Mouse (Mus musculus) kidney, adult 2 months (tissue): ENCODE measurements around the gene Ptprm. TPM values are rescaled to one million over a fixed set of nuclear protein-coding genes. Genes with fewer than 3 reads are reported as not detected.

Experiments
- DNase-seq: peaks from one replicate; pipeline ENCODE4 v3.0.0; 2021
- H3K27ac ChIP-seq: fragments of 200-500 bp; 2 replicates; pipeline ENCODE4 v1.5.1; 2012; ENCODE audit warnings: low read depth, low read length, control low read depth, inconsistent platforms; ENCODE audit not compliant: insufficient read depth
- H3K27me3 ChIP-seq: fragments of 200-500 bp; replicated peaks from 2 replicates; pipeline ENCODE4 v1.6.1; 2012; ENCODE audit warnings: mild to moderate bottlenecking, moderate library complexity, low read length, inconsistent platforms; ENCODE audit not compliant: control insufficient read depth, insufficient read depth
- H3K36me3 ChIP-seq: fragments of 200-500 bp; 2 replicates; pipeline ENCODE4 v1.6.1; 2012; ENCODE audit warnings: mild to moderate bottlenecking, moderate library complexity, low read length, inconsistent platforms; ENCODE audit not compliant: control insufficient read depth, insufficient read depth
- H3K4me1 ChIP-seq: fragments of 200-500 bp; 2 replicates; pipeline ENCODE4 v1.6.1; 2011; ENCODE audit warnings: low read length; ENCODE audit not compliant: control insufficient read depth, insufficient read depth
- H3K4me3 ChIP-seq: fragments of 200-500 bp; 2 replicates; pipeline ENCODE4 v1.5.1; 2011; ENCODE audit warnings: mild to moderate bottlenecking, low read depth, low read length, control low read depth; ENCODE audit not compliant: insufficient read depth
- CTCF ChIP-seq: fragments of 200-500 bp; conservative IDR thresholded peaks from 2 replicates; pipeline ENCODE4 v1.5.1; 2011; ENCODE audit warnings: low read depth, mild to moderate bottlenecking, control low read depth, low read length, moderate library complexity, mixed read lengths; ENCODE audit not compliant: insufficient read depth, insufficient read length
- POLR2A ChIP-seq: fragments of 200-500 bp; IDR thresholded peaks from one replicate; pipeline ENCODE4 v1.6.1; 2011; ENCODE audit warnings: low read depth, low read length, control low read depth
- WGBS: fragments of 180-500 bp; shearing (Covaris S2); methylation state at CpG from one replicate; pipeline ENCODE4 v1.1.7; 2018; 5-methylcytosine and 5-hydroxymethylcytosine counted together
- polyA plus RNA-seq: library from polyadenylated mRNA; depleted of rRNA; stranded (reverse); fragments of >200 nt; gene quantifications from 2 replicates; pipeline ENCODE4 v1.2.3, GENCODE M21; 2012

Gene Ptprm
- polyA plus RNA-seq, 1 experiment, result 9.6 TPM

DNA sequence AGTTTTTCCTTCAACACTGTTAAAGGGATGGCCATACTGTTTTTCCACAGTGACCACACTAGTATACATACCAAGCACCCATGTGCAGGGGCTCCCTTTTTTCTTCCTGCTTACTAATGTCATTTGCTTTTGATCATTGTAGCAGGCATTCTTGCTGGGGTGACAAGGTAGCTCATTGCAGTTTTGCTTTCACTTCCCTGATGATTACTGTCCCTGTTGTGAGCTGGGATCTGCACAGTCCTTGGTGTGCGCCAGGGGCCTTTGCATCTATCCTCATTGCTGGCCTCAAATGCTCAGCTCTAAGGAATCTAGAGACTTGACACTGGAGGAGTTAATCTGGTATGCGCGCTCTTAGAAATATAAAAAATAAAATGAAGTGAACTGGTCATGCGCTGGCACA is 147.3 kb downstream of the Ptprm start:
- Histone ChIP-seq H3K27me3 (no peaks in the 10 kb centered on the region), H3K36me3 (no peaks in the 10 kb centered on the region), H3K4me3 (no peak overlapping the region), H3K4me1 (no peaks in the 10 kb centered on the region), H3K27ac (no peak overlapping the region)
- TF ChIP-seq POLR2A, result no peak
- no peak for TF ChIP-seq CTCF
- 93% methylated on average over 4 of the region's 4 CpGs for WGBS
- DNase-seq, result no peak

GRCm38 (mm10) chr17:67201151-67201550 is 153.1 kb downstream of the Ptprm start:
- no peaks in the 10 kb centered on the region for H3K4me1 ChIP-seq
- no peak overlapping the region for H3K4me3 ChIP-seq
- no peaks in the 10 kb centered on the region for H3K36me3 ChIP-seq
- H3K27ac ChIP-seq, result no peak overlapping the region
- H3K27me3 ChIP-seq, result no peaks in the 10 kb centered on the region
- no peak for DNase-seq
- 67% methylated on average over 7 of the region's 7 CpGs for WGBS
- TF ChIP-seq CTCF (no peak), POLR2A (no peak)

GRCm38 (mm10) chr17:67193728-67194127 is 160.5 kb downstream of the Ptprm start:
- 72% methylated on average over 5 of the region's 5 CpGs for WGBS
- H3K36me3 ChIP-seq, result no peaks in the 10 kb centered on the region
- TF ChIP-seq CTCF (no peak), POLR2A (no peak)

GRCm38 (mm10) chr17:67188514-67188913 is 165.7 kb downstream of the Ptprm start:
- WGBS, result 85% methylated on average over 2 of the region's 2 CpGs
- H3K36me3 ChIP-seq, result no peaks in the 10 kb centered on the region
- no peak overlapping the region for H3K4me3 ChIP-seq
- no peaks in the 10 kb centered on the region; the same call in 1 of the 2 replicates for H3K27me3 ChIP-seq
- no peak overlapping the region for H3K27ac ChIP-seq
- no peaks in the 10 kb centered on the region for H3K4me1 ChIP-seq
- TF ChIP-seq POLR2A (no peak), CTCF (no peak)
- no peak for DNase-seq

More at GRCm38 (mm10) chr17:67193728-67194127, 160.5 kb downstream of the Ptprm start:
- Histone ChIP-seq H3K4me3 (no peak overlapping the region), H3K27ac (no peak overlapping the region), H3K4me1 (no peaks in the 10 kb centered on the region), H3K27me3 (no peaks in the 10 kb centered on the region; the same call in 1 of the 2 replicates)
- no peak for DNase-seq

DNA sequence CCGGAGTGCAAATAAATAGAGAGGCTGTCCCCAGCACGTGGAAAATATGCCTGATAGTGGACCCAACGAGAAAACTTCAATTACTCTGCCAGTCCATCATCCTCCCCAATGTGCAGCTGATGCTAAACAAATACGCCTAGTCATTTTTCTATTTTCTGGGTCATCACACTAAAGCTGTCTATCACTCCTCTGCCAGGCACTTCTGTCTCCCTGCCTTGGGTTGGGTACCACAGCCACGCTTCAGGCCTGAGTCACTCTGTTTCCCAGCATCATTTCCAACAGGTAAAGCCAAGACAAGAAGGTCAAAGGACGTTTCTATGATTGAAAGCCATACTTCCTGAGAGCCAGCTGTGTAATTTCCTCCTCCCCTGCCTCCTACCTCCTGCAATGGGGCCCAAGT is 167.4 kb downstream of the Ptprm start:
- Histone ChIP-seq H3K4me1 (no peaks in the 10 kb centered on the region), H3K4me3 (no peak overlapping the region), H3K27me3 (no peaks in the 10 kb centered on the region; the same call in 1 of the 2 replicates), H3K27ac (no peak overlapping the region), H3K36me3 (no peaks in the 10 kb centered on the region)
- WGBS, result 66% methylated on average over 6 of the region's 6 CpGs
- no peak for DNase-seq
- TF ChIP-seq CTCF, result no peak
- no peak for TF ChIP-seq POLR2A

GRCm38 (mm10) chr17:67185942-67186341 is 168.3 kb downstream of the Ptprm start:
- Histone ChIP-seq H3K4me3 (no peak overlapping the region), H3K4me1 (no peaks in the 10 kb centered on the region), H3K27me3 (no peaks in the 10 kb centered on the region; the same call in 1 of the 2 replicates), H3K27ac (no peak overlapping the region), H3K36me3 (no peaks in the 10 kb centered on the region)
- 86% methylated on average over 6 of the region's 6 CpGs for WGBS
- TF ChIP-seq CTCF (no peak), POLR2A (no peak)
- DNase-seq, result no peak

GRCm38 (mm10) chr17:67179446-67179845 is 174.8 kb downstream of the Ptprm start:
- no peak overlapping the region for H3K4me3 ChIP-seq
- no peak overlapping the region for H3K27ac ChIP-seq
- 83% methylated on average over 1 of the region's 1 CpGs for WGBS
- 0 out of 2 replicates have a peak, but pooled peaks cover 4% of the 10 kb centered on the region for H3K4me1 ChIP-seq
- H3K36me3 ChIP-seq, result no peaks in the 10 kb centered on the region
- TF ChIP-seq CTCF (no peak), POLR2A (no peak)
- DNase-seq, result no peak
- no peaks in the 10 kb centered on the region for H3K27me3 ChIP-seq
